Mouse (Mus musculus) thymus, adult 2 months (tissue): ENCODE results near the gene Gadd45b.

Experiments
- CTCF ChIP-seq: fragments of 200-500 bp; IDR thresholded peaks from 2 replicates; pipeline ENCODE4 v1.5.1; 2012; ENCODE audit warnings: mild to moderate bottlenecking, control low read depth, low read length, moderate library complexity, borderline replicate concordance; ENCODE audit not compliant: control insufficient read depth, poor library complexity, insufficient read depth; ENCODE audit errors: extremely low read depth
- POLR2A ChIP-seq: fragments of 200-500 bp; IDR thresholded peaks from 2 replicates; pipeline ENCODE4 v1.6.1; 2012; ENCODE audit warnings: mild to moderate bottlenecking, low read length, control low read depth, moderate library complexity; ENCODE audit not compliant: control insufficient read depth, poor library complexity, insufficient read depth; ENCODE audit errors: extremely low read depth

- TF ChIP-seq POLR2A (no peak), CTCF (no peak)
Observed at GRCm38 (mm10) chr10:80956385-80956784, 26.5 kb downstream of the Gadd45b start.
